Mouse (Mus musculus) heart, embryonic 13.5 days (tissue): ENCODE results near the gene Sord. TPM values are rescaled to one million over a fixed set of nuclear protein-coding genes. Genes with fewer than 3 reads are reported as not detected.
"Not testable (repeated sequence)": the region's sequence is repeated elsewhere in the genome, so short reads cannot be mapped to it uniquely, and the experiment has no call there.

Experiments used
- ATAC-seq: fragments of 200-750 bp; cut with Nextera tagmentation; 2 replicates; pipeline ENCODE4 v1.8.0; 2017; ENCODE audit warnings: moderate TSS enrichment; ENCODE audit not compliant: insufficient number of reproducible peaks, low FRiP score, low TSS enrichment; ENCODE audit errors: extremely low read depth
- H3K27ac ChIP-seq: fragments of 300-500 bp; sonication (generic); replicated peaks from 2 replicates; pipeline ENCODE4 v1.5.1; 2015; ENCODE audit warnings: moderate library complexity, mild to moderate bottlenecking, inconsistent platforms
- H3K27me3 ChIP-seq: fragments of 300-500 bp; sonication (generic); replicated peaks from 2 replicates; pipeline ENCODE4 v1.6.1; 2015; ENCODE audit warnings: mild to moderate bottlenecking, inconsistent platforms
- H3K36me3 ChIP-seq: fragments of 300-500 bp; sonication (generic); 2 replicates; pipeline ENCODE4 v1.6.1; 2015; ENCODE audit warnings: mild to moderate bottlenecking, inconsistent platforms
- H3K4me1 ChIP-seq: fragments of 300-500 bp; sonication (generic); 2 replicates; pipeline ENCODE4 v1.6.1; 2015; ENCODE audit warnings: inconsistent platforms
- H3K4me2 ChIP-seq: fragments of 300-500 bp; sonication (generic); 2 replicates; pipeline ENCODE4 v1.6.1; 2015; ENCODE audit warnings: inconsistent platforms, mild to moderate bottlenecking, moderate library complexity
- H3K4me3 ChIP-seq: fragments of 300-500 bp; sonication (generic); 2 replicates; pipeline ENCODE4 v1.5.1; 2015; ENCODE audit warnings: moderate library complexity, mild to moderate bottlenecking, inconsistent platforms
- H3K9ac ChIP-seq: fragments of 300-500 bp; sonication (generic); 2 replicates; pipeline ENCODE4 v1.6.1; 2015; ENCODE audit warnings: inconsistent platforms, mild to moderate bottlenecking, moderate library complexity
- H3K9me3 ChIP-seq: fragments of 300-500 bp; sonication (generic); 2 replicates; pipeline ENCODE4 v1.6.1; 2016; ENCODE audit warnings: inconsistent platforms
- WGBS: fragments of 180-500 bp; shearing (Covaris S2); methylation state at CpG from one replicate; pipeline ENCODE4 v1.1.7; 2015; ENCODE audit warnings: mixed read lengths; 5-methylcytosine and 5-hydroxymethylcytosine counted together
- polyA plus RNA-seq: library from polyadenylated mRNA; unstranded; fragments of >200 nt; fragmentation: Nextera tagmentation; extraction: Ambion mirVana; gene quantifications from 2 replicates; pipeline ENCODE4 v1.2.1, GENCODE M21; 2015

The Sord gene
- 51.3 and 58.6 TPM in 2 replicates for polyA plus RNA-seq

DNA sequence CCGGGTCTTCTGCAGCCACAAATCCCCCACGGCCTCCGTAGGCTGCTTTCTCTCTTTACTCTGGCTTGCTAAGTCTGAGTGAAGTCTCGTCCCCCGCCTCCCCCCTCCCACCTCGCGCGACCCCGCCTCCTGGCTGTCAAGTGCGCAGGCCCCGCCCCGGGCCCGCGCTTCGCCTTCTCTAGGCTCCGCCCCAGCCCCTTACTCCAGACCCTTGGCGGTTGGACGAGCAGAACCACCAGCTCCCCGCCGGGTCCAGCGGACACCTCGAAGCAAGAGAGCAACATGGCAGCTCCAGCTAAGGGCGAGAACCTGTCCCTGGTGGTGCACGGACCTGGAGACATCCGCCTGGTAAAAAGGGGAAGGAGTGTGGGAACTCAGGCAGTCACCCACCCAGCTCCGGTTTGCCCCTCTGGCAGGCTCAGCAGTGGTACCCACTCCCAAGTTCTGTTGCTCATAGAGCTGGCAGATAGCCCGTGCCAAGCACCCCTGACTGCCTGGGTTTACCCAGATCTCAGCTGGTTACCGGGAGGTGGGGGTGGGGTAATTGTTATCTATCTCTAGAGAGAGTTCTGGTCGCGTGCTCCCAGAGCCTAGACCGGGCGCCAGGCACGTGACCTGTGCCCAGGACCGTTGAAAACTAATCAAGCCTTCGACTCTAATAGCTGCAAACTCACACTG, at the start of gene Sord:
Sord (plus strand) TSS at position 139 of the 678 bp plus-strand sequence.
- Histone ChIP-seq H3K4me1 (peaks cover 29% of the 10 kb centered on the region), H3K4me2 (peak within 1 kb of the TSS; percentile 81), H3K36me3 (no peaks in the 10 kb centered on the region), H3K27me3 (peaks cover 2% of the 10 kb centered on the region; the same call in 1 of the 2 replicates), H3K4me3 (peak within 1 kb of the TSS; percentile 62), H3K27ac (peak within 1 kb of the TSS; percentile 70), H3K9ac (peak within 1 kb of the TSS; percentile 81), H3K9me3 (no peaks in the 10 kb centered on the region)
- WGBS: under 1% methylated on average over 35 of the region's 35 CpGs
- peak; percentile 89 for ATAC-seq

DNA sequence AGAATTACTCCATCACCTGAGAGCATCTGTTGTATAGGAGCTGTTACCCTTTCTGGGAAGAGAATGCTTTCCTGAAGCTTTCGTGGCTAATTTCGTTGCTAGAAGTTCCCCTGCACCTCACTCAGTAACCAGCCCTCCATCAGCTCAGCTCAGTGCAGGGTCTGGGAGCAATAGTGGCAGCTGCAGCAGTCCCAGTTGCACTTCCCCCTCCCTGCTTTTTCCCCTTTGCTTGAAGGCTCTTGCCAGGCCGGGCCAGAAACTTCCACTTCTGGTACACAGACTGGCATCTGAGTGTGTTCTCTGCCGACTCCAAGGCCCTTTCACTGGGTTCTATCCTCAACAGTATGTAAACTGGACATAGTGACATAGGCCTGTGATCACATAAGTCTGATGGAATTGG, 49.5 kb upstream of the Sord start:
- no peak overlapping the region for H3K4me2 ChIP-seq
- no peak overlapping the region for H3K4me3 ChIP-seq
- 78% methylated on average over 4 of the region's 4 CpGs for whole genome bisulfite sequencing
- ATAC-seq: no peak
- no peak overlapping the region for H3K27ac ChIP-seq
- no peaks in the 10 kb centered on the region for H3K9me3 ChIP-seq
- no peak overlapping the region for H3K9ac ChIP-seq
- H3K36me3 ChIP-seq: no peaks in the 10 kb centered on the region
- H3K27me3 ChIP-seq: no peaks in the 10 kb centered on the region
- 0 out of 2 replicates have a peak, but pooled peaks cover under 1% of the 10 kb centered on the region for H3K4me1 ChIP-seq

DNA sequence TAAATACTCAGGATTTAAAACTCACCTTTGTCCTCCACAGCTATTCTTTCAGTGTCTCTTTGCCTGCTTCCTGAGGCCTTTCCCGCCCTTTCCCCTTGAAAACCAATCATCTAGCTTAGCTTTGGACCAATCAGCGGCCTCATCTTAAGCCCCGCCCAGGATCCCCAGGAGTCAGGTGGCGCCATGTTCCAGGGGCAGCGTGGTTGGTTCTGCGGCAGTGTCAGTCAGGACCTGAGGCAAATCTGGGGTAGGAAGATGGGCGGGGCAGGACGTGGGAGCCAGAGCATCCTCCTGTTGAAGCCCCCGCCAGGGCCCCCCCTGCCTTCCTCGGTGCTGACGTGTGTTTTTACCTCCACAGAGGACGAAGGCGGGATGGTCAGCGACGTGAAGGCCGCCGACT, 48.4 kb upstream of the Sord start, which contains the start of the genes Patl2 and Terb2:
Patl2 (minus strand) TSS at position 84 of the 400 bp plus-strand sequence.
Terb2 (plus strand) TSS at position 167 of the 400 bp plus-strand sequence.
- Histone ChIP-seq H3K9me3 (no peaks in the 10 kb centered on the region), H3K27ac (no peak within 1 kb of the TSS), H3K9ac (no peak within 1 kb of the TSS), H3K4me1 (no peaks in the 10 kb centered on the region), H3K4me3 (no peak within 1 kb of the TSS), H3K36me3 (no peaks in the 10 kb centered on the region), H3K4me2 (no peak within 1 kb of the TSS), H3K27me3 (no peaks in the 10 kb centered on the region)
- no peak for ATAC-seq
- WGBS: 65% methylated on average over 17 of the region's 17 CpGs

DNA sequence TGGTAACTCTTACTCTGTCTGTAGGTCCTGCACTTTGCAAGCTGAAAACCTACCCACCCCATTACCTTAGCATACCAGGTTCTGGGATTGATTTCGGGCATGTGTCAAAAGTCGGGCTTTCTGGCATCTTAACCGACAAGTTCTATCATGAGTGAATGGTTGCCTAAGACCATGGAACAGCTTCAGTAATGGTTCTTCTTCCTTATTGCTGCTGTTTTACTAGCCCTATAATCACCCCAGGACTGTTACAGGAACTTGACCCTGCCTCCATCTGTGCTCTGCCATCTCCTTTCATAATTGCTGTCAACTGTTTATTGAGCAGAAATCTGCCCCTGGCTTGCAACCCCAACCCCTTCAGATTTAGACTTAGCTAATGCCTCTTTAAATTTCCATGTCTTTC, 47.8 kb upstream of the Sord start:
- H3K27me3 ChIP-seq: no peaks in the 10 kb centered on the region
- WGBS: 90% methylated on average over 3 of the region's 3 CpGs
- H3K36me3 ChIP-seq: no peaks in the 10 kb centered on the region
- ATAC-seq: no peak
- H3K9me3 ChIP-seq: no peaks in the 10 kb centered on the region
- H3K4me3 ChIP-seq: no peak overlapping the region
- no peak overlapping the region for H3K9ac ChIP-seq
- H3K4me2 ChIP-seq: no peak overlapping the region
- no peak overlapping the region for H3K27ac ChIP-seq
- H3K4me1 ChIP-seq: no peaks in the 10 kb centered on the region

DNA sequence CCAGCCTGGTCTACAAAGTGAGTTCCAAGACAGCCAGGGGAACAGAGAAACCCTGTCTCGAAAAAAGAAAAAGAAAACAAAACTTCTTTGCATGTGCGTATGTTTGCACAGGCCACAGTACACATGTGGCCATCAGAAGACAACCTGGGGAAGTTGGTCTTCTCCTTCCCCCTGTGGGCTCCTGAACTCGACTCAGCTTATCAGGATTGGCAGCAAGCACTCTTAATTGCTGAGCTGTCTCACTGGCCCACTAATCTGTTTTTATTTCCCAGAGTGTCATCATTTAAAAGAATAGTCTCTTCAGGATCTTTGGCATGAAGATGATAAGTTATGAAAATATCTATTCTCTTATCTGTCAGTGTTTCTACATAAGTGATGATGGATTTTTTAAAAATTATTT, 42.7 kb upstream of the Sord start:
- no peak for ATAC-seq
- no peak overlapping the region for H3K27ac ChIP-seq
- H3K36me3 ChIP-seq: no peaks in the 10 kb centered on the region
- 55% methylated on average over 3 of the region's 3 CpGs for WGBS
- no peaks in the 10 kb centered on the region for H3K27me3 ChIP-seq
- H3K4me1 ChIP-seq: no peaks in the 10 kb centered on the region
- H3K9me3 ChIP-seq: no peaks in the 10 kb centered on the region
- H3K4me3 ChIP-seq: no peak overlapping the region
- no peak overlapping the region for H3K4me2 ChIP-seq
- no peak overlapping the region for H3K9ac ChIP-seq

DNA sequence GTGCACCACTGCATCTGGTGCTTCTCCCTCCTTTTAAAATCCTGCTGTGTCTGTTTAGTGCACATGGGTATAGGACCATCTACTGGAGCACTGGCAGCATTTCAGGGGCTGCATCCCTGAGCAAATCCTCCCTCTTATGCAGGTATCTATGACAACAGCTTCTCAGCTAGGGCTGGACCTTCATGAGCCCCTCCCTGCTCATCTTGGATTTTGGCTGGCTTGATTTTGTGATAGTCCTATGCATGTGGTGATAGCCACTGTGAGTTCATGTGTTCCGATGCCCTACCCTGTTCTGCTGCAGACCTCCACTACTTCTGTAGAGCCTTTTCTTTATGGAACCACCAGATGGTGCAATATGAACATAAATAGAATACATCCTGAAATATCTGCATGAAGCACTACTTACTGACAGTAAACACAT, 40.0 kb upstream of the Sord start:
- Histone ChIP-seq H3K36me3 (no peaks in the 10 kb centered on the region), H3K9ac (no peak overlapping the region), H3K4me3 (no peak overlapping the region), H3K4me1 (no peaks in the 10 kb centered on the region), H3K9me3 (no peaks in the 10 kb centered on the region), H3K4me2 (no peak overlapping the region), H3K27ac (no peak overlapping the region), H3K27me3 (no peaks in the 10 kb centered on the region)
- 46% methylated on average over 1 of the region's 1 CpGs for WGBS
- no peak for ATAC-seq

DNA sequence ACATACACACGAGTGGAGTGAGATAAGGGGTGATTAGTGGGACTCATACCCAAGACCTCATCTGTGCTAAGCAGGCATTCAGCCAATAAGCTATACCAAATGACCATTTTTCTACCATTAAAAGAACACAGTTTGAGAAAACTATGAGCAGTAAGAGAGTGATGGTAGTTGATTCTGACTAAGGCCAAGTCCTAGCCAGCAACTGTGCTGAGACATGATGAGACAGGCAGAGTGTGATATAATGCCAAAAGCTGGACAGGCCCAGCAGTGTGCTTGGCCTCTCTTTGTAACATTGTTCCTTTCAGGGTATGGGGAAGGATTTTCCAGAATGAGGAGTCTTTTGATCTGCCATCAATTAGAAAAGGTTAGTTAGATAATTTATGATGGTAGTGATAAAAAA, 33.0 kb upstream of the Sord start:
- H3K9me3 ChIP-seq: no peaks in the 10 kb centered on the region

DNA sequence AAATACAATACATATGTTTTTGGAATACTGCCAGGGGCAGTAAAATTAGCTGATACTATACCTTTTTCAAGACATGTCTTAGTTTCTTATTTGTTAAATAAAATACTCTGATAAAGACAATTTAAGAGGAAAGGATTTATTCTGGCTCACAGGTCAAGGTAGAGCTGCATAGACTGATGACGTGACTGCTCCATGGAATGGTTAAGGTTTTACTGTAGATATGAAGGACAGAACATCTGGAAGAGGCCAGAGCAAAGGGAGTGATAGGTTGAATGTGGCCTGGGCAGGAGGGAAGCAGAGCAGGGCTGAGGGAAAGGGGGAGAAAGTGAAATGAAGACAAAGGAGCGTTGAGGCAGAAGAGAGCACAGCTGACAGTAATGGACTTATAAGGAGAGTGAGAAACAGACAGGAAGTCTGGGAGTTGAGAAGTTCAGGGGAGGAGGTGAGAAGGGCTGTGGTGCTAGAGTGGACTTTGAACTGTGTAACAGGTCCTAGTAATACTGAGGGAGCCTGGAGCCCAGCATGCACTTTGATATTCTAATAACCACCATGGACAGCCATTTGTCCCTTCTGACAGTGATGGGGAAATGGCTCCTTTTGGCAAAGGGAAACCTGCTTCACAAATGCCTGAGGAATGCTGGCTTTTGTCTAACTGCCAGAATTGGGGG, 28.0 kb upstream of the Sord start:
- Histone ChIP-seq H3K27ac (no peak overlapping the region), H3K4me3 (no peak overlapping the region), H3K9ac (no peak overlapping the region), H3K4me1 (no peaks in the 10 kb centered on the region), H3K36me3 (no peaks in the 10 kb centered on the region), H3K4me2 (no peak overlapping the region), H3K9me3 (no peaks in the 10 kb centered on the region), H3K27me3 (no peaks in the 10 kb centered on the region)
- WGBS: 45% methylated on average over 2 of the region's 2 CpGs
- no peak for ATAC-seq

More for the DNA sequence above, 33.0 kb upstream of the Sord start:
- H3K36me3 ChIP-seq: no peaks in the 10 kb centered on the region
- no peak overlapping the region for H3K27ac ChIP-seq
- H3K9ac ChIP-seq: no peak overlapping the region
- no peak overlapping the region for H3K4me2 ChIP-seq
- WGBS: 53% methylated on average over 1 of the region's 1 CpGs
- H3K4me3 ChIP-seq: no peak overlapping the region
- no peaks in the 10 kb centered on the region for H3K27me3 ChIP-seq
- no peak for ATAC-seq
- no peaks in the 10 kb centered on the region for H3K4me1 ChIP-seq

DNA sequence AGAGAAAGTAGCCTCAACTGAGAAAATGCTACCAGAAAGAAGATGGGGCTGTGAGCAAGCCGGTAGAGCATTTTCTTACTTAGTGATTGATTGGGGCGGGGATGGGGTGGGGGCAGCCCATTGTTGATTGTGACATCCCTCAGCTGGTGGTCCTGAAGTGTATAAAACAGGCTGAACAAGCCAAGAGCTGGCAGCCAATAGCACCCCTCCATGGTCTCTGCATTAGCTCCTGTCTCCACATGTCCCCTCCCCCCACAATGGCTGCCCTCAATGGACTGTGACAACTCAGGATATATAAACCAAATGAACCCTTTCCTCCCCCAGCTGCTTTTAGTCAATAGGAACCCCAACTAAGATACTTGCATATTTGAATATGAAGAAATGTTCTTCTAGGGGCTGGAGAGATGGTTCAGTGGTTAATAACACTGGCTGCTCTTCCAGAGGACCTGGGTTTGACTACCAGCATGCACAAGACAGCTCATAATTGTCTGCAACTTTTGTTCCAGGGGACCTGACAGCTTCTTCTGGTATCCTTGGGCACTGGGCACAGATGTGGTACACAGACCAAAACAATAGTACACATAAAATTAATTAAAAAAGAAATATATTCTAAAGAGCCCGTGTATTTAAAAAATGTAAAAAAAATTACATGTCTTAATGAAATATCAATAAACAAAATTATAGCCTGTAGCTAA, 23.9 kb upstream of the Sord start:
- WGBS: 82% methylated on average over 3 of the region's 3 CpGs
- Histone ChIP-seq H3K9ac (no peak overlapping the region), H3K4me1 (no peaks in the 10 kb centered on the region), H3K9me3 (no peaks in the 10 kb centered on the region), H3K27ac (no peak overlapping the region), H3K4me3 (no peak overlapping the region), H3K27me3 (no peaks in the 10 kb centered on the region), H3K36me3 (no peaks in the 10 kb centered on the region), H3K4me2 (no peak overlapping the region)
- no peak for ATAC-seq

DNA sequence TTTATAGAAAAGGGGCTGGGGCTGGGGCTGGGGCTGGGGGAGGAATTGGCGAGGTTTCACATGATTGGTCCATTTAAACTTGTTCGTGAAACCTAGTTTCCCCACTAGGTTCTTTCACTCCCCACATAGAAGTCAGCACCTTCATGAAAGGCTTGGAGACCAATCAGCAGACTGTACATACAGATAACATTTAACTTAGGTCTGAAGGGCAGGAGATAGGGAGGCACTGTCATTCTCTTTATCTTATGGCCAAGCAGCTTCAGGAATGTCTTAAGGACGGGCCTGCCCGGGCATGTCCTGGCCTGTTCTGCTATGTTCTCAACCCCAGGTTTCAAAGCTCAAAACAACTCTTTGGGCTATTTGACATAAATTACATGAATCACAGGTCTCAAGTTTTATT, 17.5 kb upstream of the Sord start:
- H3K27me3 ChIP-seq, H3K4me2 ChIP-seq, H3K27ac ChIP-seq, H3K36me3 ChIP-seq, H3K4me1 ChIP-seq, H3K9me3 ChIP-seq, H3K9ac ChIP-seq, ATAC-seq, H3K4me3 ChIP-seq: not testable (repeated sequence)
- WGBS: 59% methylated on average over 4 of the region's 4 CpGs

DNA sequence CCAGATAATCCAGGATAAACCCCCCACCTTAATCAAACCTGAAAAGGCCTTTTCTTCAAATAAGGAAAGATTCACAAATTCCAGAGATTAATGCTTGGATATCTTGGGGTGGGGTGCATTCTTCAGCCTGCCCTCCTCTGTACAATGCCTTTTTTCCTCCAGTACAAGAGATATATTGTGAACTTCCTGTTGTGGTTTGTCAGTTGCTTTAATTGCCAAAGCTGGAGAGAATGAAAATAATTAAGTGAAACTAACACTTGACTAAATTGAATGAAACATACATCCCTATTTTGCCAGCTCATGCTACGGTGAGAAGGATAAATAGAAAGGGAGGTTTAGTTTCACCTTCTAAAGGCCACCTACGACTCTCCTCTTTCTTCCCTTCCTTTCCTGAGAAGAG, 16.3 kb upstream of the Sord start:
- no peaks in the 10 kb centered on the region for H3K9me3 ChIP-seq
- no peaks in the 10 kb centered on the region; the same call in 1 of the 2 replicates for H3K4me1 ChIP-seq
- no peak overlapping the region for H3K4me3 ChIP-seq
- H3K27ac ChIP-seq: no peak overlapping the region
- H3K9ac ChIP-seq: no peak overlapping the region
- H3K27me3 ChIP-seq: no peaks in the 10 kb centered on the region
- no peak overlapping the region for H3K4me2 ChIP-seq
- no peaks in the 10 kb centered on the region for H3K36me3 ChIP-seq
- 79% methylated on average over 2 of the region's 2 CpGs for WGBS
- no peak for ATAC-seq
